Mouse (Mus musculus): ENCODE results near the gene Impg2.

- TF ChIP-seq POLR2A (IDR thresholded peaks at IDR 0.05; ENCODE audit: extremely low read depth, insufficient read depth, low read length) (no peak), CTCF (IDR thresholded peaks at IDR 0.05; ENCODE audit: extremely low read depth, insufficient read depth, low read length) (no peak)
Measured at GRCm38 (mm10) chr16:56283873-56284272, 79.8 kb downstream of the Impg2 start.

All from cortical plate, adult 2 months (tissue).